Mouse (Mus musculus) hindbrain, embryonic 16.5 days (tissue): ENCODE measurements around the gene Cnot4. TPM values are rescaled to one million over a fixed set of nuclear protein-coding genes. Genes with fewer than 3 reads are reported as not detected.

Experiments
- ATAC-seq: fragments of 200-750 bp; cut with Nextera tagmentation; 2 replicates; pipeline ENCODE4 v1.8.0; 2017; ENCODE audit warnings: moderate TSS enrichment, moderate library complexity
- H3K27ac ChIP-seq: fragments of 300-500 bp; sonication (generic); 2 replicates; pipeline ENCODE4 v1.5.1; 2014; ENCODE audit warnings: low read depth, mild to moderate bottlenecking, control low read depth, low read length, moderate library complexity
- H3K27me3 ChIP-seq: fragments of 300-500 bp; sonication (generic); replicated peaks from 2 replicates; pipeline ENCODE4 v1.6.1; 2014; ENCODE audit warnings: low read length; ENCODE audit not compliant: control insufficient read depth, insufficient read depth
- H3K36me3 ChIP-seq: fragments of 300-500 bp; sonication (generic); 2 replicates; pipeline ENCODE4 v1.6.1; 2014; ENCODE audit warnings: mild to moderate bottlenecking, low read length, moderate library complexity, mixed read lengths; ENCODE audit not compliant: control insufficient read depth, insufficient read depth
- H3K4me1 ChIP-seq: fragments of 300-500 bp; sonication (generic); 2 replicates; pipeline ENCODE4 v1.6.1; 2014; ENCODE audit warnings: low read depth, low read length; ENCODE audit not compliant: control insufficient read depth, insufficient read depth
- H3K4me2 ChIP-seq: fragments of 300-500 bp; sonication (generic); 2 replicates; pipeline ENCODE4 v1.6.1; 2014; ENCODE audit warnings: mild to moderate bottlenecking, low read length, control low read depth, moderate library complexity
- H3K4me3 ChIP-seq: fragments of 300-500 bp; sonication (generic); 2 replicates; pipeline ENCODE4 v1.5.1; 2014; ENCODE audit warnings: mild to moderate bottlenecking, low read length, control low read depth, moderate library complexity
- H3K9ac ChIP-seq: fragments of 300-500 bp; sonication (generic); 2 replicates; pipeline ENCODE4 v1.6.1; 2014; ENCODE audit warnings: low read depth, mild to moderate bottlenecking, control low read depth, low read length, moderate library complexity
- H3K9me3 ChIP-seq: fragments of 300-500 bp; sonication (generic); 2 replicates; pipeline ENCODE4 v1.6.1; 2014; ENCODE audit warnings: mild to moderate bottlenecking, low read length, moderate library complexity; ENCODE audit not compliant: control insufficient read depth
- WGBS: fragments of 180-500 bp; shearing (Covaris S2); extraction: QIAGEN DNeasy Blood & Tissue Kit; methylation state at CpG from one replicate; pipeline ENCODE4 v1.1.7; 2014; 5-methylcytosine and 5-hydroxymethylcytosine counted together
- polyA plus RNA-seq: library from polyadenylated mRNA; unstranded; fragments of >200 nt; fragmentation: Nextera tagmentation; extraction: Ambion mirVana; gene quantifications from 2 replicates; pipeline ENCODE4 v1.2.1, GENCODE M21; 2015

Cnot4 gene
- polyA plus RNA-seq, 1 experiment from 2014 or later, result 33.1 TPM

DNA sequence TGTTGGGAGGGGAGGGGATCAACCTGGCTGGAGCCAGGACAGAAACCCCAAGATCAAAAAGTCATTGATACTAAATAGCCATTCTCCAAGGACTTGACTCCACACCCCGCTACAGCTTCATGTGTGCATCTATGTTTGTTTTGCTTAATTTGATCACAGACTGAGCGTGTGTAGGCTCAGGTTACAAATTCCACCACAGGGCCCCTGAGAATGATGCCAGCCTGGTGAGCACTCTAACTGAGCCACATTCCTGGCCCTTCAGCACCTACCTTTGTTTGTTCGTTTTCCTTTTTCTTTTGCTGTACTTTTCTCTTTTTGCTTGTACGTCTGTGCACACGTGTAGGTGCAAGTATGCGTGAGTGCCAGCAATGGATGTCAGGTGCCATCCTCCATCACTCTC lies 144.3 kb downstream of the Cnot4 start:
- no peak overlapping the region for H3K4me2 ChIP-seq
- no peaks in the 10 kb centered on the region for H3K27me3 ChIP-seq
- no peak overlapping the region for H3K9ac ChIP-seq
- WGBS, result 77% methylated on average over 6 of the region's 6 CpGs
- H3K36me3 ChIP-seq, result no peaks in the 10 kb centered on the region
- H3K4me3 ChIP-seq, result no peak overlapping the region
- H3K4me1 ChIP-seq, result peaks cover 7% of the 10 kb centered on the region
- no peaks in the 10 kb centered on the region for H3K9me3 ChIP-seq
- ATAC-seq, result no peak
- H3K27ac ChIP-seq, result no peak overlapping the region

DNA sequence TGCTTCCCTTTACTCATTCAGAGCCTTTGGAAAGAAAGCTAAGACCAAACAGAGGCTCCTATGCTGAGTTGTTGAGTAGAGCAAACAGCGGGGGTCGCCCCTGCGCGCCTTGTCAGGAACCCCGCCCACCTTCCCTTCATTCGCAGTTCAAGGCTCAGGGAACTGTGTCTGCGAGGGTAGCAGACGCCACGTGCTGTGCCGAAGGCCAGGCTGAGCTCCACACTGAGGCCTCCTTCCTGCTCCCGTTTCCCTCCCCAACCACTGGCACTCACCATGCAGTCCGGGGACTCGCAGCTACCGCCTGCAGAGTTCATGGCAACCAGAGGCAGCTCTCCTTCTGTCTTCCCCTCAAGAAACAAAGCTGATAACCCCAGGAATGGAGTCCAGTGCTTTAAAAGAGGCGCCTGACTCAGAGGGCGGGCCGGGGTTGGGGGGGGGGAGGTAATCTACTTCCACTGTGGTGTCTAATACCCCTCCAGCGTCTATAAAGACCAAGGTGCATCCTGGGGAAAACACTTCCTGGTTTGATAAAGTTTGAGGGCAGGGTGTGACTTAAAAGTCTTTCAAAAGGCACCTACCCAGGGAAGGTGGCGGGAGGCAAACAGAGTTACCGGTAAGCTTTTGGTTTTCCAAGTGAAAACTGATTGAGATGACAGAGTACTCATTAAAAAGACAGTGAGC lies 145.3 kb downstream of the Cnot4 start, which contains the start of gene Slc23a4:
Gene Slc23a4, minus strand, starts transcription at position 324 of the 681 bp plus-strand sequence.
- WGBS, result 9% methylated on average over 20 of the region's 20 CpGs
- Histone ChIP-seq H3K4me1 (peaks cover 7% of the 10 kb centered on the region), H3K27ac (no peak within 1 kb of the TSS), H3K9ac (no peak within 1 kb of the TSS), H3K27me3 (no peaks in the 10 kb centered on the region), H3K4me3 (no peak within 1 kb of the TSS), H3K36me3 (no peaks in the 10 kb centered on the region), H3K4me2 (peak within 1 kb of the TSS; percentile 18), H3K9me3 (no peaks in the 10 kb centered on the region)
- peak; percentile 50; the same call in 1 of the 2 replicates for ATAC-seq

DNA sequence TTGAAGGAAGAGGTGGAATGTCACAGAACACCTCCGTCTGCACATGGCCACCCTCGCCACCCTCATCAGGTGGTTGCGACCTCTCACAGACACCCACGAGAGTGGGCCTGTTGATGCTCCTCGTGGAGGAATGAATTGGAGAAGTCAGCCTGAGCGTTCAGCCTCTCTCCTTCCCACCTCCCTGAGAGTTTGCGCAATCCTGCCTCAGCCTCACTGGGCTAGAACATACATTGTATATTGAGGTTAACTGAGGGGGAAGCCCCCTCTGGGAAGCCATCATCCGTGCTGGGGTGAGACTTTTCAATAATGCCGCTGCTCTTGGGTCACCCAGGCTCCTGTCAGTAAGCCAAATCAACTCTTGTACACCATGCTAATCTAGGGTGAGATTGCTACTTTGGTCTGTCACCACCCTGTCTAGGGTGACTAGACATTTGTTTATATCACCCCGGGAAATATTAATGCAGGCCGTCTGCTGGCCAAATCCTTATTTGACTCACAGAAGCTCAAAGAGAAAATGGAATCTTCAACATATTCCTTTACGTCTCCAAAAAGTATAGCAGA lies 146.4 kb downstream of the Cnot4 start:
- Histone ChIP-seq H3K9me3 (no peaks in the 10 kb centered on the region), H3K4me1 (peaks cover 7% of the 10 kb centered on the region), H3K27me3 (no peaks in the 10 kb centered on the region), H3K4me3 (no peak overlapping the region), H3K9ac (no peak overlapping the region), H3K4me2 (no peak overlapping the region), H3K36me3 (no peaks in the 10 kb centered on the region), H3K27ac (no peak overlapping the region)
- 88% methylated on average over 12 of the region's 12 CpGs for WGBS
- ATAC-seq, result no peak

DNA sequence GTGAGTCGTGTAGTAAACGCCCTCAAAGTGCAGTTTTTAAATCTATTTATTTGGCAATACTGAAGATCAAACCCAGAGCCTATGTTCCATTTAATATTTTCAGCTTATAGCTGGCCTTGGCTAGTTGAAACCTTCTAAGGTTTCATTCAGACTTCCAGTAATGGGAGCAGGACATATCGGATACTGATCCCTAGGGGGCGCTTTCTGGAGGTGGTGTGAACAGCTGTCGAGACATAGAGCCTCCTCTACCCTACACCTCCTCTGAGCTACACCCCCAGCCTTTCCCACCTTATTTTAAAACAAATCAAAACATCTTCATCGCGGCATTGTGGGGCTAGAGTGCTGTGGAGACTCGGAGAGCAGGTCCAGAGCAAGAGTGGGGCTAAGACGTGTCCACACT lies 152.9 kb downstream of the Cnot4 start:
- no peaks in the 10 kb centered on the region for H3K27me3 ChIP-seq
- WGBS, result 62% methylated on average over 9 of the region's 9 CpGs
- H3K36me3 ChIP-seq, result no peaks in the 10 kb centered on the region
- no peak for ATAC-seq
- H3K9ac ChIP-seq, result no peak overlapping the region
- H3K4me2 ChIP-seq, result no peak overlapping the region
- H3K27ac ChIP-seq, result no peak overlapping the region
- no peaks in the 10 kb centered on the region for H3K4me1 ChIP-seq
- no peak overlapping the region for H3K4me3 ChIP-seq
- H3K9me3 ChIP-seq, result no peaks in the 10 kb centered on the region

DNA sequence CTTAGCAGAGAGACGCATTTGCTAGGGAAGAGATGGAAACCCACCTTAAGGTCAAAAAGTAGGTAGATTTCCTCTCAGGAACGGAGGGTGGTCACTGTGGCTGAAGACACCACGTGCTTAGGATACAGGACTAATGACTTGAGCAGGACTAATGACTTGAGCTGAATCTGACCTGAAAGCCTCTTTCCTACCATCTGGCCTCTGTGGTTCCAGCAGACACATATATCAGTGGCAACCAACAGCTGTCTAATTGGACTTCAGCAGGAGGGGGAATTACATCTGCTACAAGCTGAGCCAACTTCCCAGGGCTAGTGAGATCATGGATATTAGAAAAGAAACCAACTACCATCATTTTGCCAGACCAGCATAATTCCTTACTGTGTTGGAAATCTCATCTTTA lies 154.2 kb downstream of the Cnot4 start:
- Histone ChIP-seq H3K27ac (no peak overlapping the region), H3K4me2 (no peak overlapping the region), H3K9me3 (no peaks in the 10 kb centered on the region), H3K4me3 (no peak overlapping the region), H3K4me1 (no peaks in the 10 kb centered on the region), H3K27me3 (no peaks in the 10 kb centered on the region), H3K9ac (no peak overlapping the region), H3K36me3 (no peaks in the 10 kb centered on the region)
- ATAC-seq, result no peak
- 87% methylated on average over 3 of the region's 3 CpGs for WGBS

Other genes with a start within 250 kb of the Cnot4 start
- gene Wdr91, start 222.8 kb downstream of the Cnot4 start, polyA plus RNA-seq, result 13.9 and 14.8 TPM in 2 replicates
- gene Stra8, start 213.6 kb downstream of the Cnot4 start, polyA plus RNA-seq, result not detected in 2 replicates
- gene Slc23a4, start 145.3 kb downstream of the Cnot4 start, polyA plus RNA-seq, result 0.78 and 0.92 TPM in 2 replicates
- 17.0 and 21.7 TPM in 2 replicates for gene Nup205, start 43.7 kb upstream of the Cnot4 start, polyA plus RNA-seq
- 11.0 and 11.2 TPM in 2 replicates for gene Slc13a4, start 174.4 kb upstream of the Cnot4 start, polyA plus RNA-seq
- gene Fam180a, start 192.4 kb upstream of the Cnot4 start, polyA plus RNA-seq, result 2.3 and 2.4 TPM in 2 replicates